Mouse (Mus musculus) cerebellum, adult 9-10 months (tissue): ENCODE data around the gene Dqx1.
A peak's percentile ranks its signal among the peaks of the same experiment; 100 is the strongest.

Source experiments
- DNase-seq: peaks from one replicate; pipeline ENCODE4 v3.0.0; 2022

The Dqx1 gene

DNA sequence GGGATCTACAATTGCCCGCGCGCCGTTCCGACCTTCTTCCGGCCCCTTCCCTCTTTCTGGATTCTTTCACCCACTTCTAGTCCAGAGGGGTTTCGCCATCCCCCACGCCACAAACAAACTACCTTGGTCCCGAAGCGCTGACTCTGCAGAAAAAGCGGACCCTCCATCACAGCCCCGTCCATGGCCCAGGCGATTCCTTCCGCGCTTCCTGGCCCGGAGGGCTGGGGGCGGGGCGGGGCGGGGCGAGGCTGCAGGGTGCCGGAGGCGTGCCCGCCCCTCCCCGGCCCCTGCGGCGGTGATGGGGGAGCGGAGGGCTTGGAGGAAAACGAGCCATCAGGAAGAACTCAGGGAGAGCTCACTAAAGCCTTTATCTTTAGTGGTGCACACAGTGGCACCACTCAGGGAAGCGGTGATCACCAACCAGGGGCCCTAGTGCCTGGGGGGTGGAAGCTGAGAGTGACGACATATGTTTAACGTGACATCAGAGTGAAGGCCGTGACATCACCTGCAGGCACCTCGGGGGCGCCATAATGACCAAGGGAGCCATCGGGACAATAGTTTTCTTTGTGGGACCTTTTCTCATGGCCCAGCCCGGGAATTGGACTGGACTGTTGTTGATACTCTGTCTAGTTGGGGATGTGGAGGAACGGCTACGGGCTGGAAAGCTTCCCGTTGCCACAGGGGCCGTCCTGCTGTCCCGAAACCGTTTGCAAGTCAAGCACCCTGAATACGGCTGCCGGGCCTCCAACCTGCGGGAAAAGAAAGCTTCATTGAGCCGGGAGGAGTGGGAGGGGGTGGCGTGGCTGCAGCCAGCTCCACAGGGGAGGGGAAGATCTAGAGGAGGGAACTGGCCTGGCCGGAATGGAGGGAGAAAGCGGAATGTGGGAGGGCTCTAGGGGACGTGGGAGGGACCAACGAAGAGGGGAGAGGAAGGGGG lies 24.1 kb upstream of the Dqx1 start, which contains the start of the genes Dok1 and Loxl3:
Dok1 (minus strand) TSS at position 223 of the 937 bp plus-strand sequence.
Loxl3 (plus strand) TSS at position 925 of the 937 bp plus-strand sequence.
- no peak for DNase-seq

GRCm38 (mm10) chr6:83034463-83035055 lies 23.1 kb upstream of the Dqx1 start:
- no peak for DNase-seq

- DNase-seq = no peak
These were observed 20.5 kb upstream of the Dqx1 start for GRCm38 (mm10) chr6:83037188-83037587.

- DNase-seq = peak; percentile 87
These were observed 19.1 kb upstream of the Dqx1 start for GRCm38 (mm10) chr6:83038496-83039012.

- DNase-seq = no peak
These were observed 17.0 kb upstream of the Dqx1 start for GRCm38 (mm10) chr6:83040601-83041000.

- no peak for DNase-seq
These were observed 14.1 kb upstream of the Dqx1 start for GRCm38 (mm10) chr6:83043561-83043960.

- DNase-seq = no peak
These were observed 13.7 kb upstream of the Dqx1 start for GRCm38 (mm10) chr6:83043993-83044392.

GRCm38 (mm10) chr6:83044742-83045141 lies 12.9 kb upstream of the Dqx1 start:
- no peak for DNase-seq

- no peak for DNase-seq
These were observed 8.3 kb upstream of the Dqx1 start for GRCm38 (mm10) chr6:83049367-83049766.

DNA sequence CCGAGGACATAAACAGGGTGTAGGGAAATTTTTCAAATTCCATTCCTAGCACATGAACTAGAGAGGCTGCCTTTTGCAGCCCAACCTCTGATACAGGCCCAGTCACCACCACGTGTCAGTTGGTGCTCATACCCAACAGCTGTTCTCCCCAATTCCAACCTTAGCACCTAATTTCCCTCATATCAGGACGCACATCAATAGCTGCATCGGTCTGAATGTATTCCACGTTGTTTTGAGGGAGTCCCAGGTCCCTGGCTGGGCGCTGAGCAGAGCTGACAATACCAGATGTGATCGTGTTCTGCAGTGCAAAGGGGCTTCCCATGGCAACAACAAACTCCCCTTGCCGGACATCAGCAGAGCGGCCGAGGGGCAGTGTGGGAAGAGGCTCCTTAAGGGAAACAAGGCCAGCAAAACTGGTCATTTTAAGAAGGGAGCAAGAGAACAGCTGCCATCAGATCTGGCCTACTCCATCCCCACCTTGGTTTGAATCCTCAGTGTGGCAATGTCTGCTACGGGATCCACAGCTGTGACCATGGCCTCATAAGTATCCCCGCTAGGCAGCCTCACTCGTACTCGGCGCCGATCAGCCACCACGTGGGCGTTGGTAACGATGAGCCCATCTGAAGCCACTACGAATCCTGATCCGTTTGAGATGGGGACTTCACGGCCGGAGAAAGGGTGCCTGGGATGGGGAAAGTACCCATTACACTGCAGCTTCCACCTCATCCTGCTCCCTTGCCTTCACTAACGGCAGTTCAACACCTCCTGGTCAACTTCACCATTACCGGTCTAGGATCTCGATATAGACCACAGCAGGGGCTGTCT lies 4.3 kb upstream of the Dqx1 start:
- peak; percentile 29 for DNase-seq

- DNase-seq = peak; percentile 96
These were observed 3.4 kb upstream of the Dqx1 start, which contains the start of gene Aup1 for GRCm38 (mm10) chr6:83054074-83054851. TSS of gene Aup1 (plus strand) at chr6:83054521.

GRCm38 (mm10) chr6:83054871-83055431 lies 2.7 kb upstream of the Dqx1 start, which contains the start of gene Htra2:
TSS of gene Htra2 (minus strand) at chr6:83055273.
- DNase-seq = peak; percentile 64

GRCm38 (mm10) chr6:83058725-83059124 lies 1.1 kb downstream of the Dqx1 start:
- no peak for DNase-seq

GRCm38 (mm10) chr6:83065995-83066394 lies 8.4 kb downstream of the Dqx1 start:
- no peak for DNase-seq

DNA sequence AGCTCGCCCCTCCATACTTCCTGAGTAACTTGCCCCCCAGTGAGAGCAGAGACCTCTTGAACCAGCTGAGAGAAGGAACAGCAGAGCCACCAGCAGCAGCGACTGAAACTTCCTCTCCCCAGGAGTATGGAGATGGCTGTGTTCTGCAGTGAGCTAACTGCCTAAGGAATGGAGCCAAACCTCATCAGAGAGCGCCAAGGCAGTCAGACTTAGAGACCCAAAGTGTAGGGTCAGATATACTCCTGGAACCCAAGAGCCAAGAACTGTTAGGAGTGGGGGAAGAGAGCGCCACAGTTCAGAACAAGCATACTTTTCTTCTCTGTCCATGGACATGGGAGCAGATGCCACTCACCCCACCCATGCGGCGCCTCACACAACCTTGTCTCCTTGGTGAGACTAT lies 8.8 kb downstream of the Dqx1 start:
- DNase-seq = no peak

- no peak for DNase-seq
These were observed 10.6 kb downstream of the Dqx1 start for GRCm38 (mm10) chr6:83068221-83068620.

DNA sequence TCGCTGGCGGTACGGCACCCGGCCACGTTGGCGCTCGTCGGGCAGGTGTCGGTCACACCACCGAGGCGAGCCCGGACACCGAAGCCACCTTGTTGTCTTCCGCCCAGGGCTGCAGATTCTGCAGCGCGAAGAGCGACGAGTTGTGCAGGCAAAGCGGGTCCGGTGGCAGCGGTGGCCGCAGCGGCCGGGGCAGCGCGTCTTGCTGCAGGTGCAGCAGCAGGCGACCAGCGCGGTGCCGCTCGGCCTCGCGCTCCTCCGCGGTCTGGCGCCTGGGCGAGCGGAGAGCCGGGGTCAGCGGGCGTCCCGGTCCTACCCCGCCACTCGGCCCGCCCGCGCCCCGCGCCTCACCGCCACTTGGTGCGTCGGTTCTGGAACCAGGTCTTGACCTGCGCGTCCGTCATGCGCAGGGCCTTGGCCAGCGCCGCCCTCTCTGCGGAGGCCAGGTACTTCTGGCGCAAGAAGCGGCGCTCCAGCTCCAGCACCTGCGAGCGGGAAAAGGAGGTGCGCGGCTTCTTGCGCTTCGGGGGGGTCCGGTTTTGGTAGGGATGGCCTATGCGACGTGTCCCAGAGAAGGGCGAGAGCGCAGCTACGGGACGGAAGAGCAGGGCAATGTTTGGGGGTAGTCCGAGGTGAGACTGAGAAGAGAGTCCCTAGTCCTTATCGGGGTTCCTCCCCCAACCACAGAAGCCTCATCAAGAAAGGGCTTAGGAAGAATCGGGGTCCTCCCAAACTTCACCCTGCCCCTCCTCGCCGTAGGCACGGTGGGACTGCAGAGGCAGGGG lies 11.3 kb downstream of the Dqx1 start:
- DNase-seq = no peak

GRCm38 (mm10) chr6:83069488-83070246 lies 12.0 kb downstream of the Dqx1 start:
- no peak for DNase-seq

GRCm38 (mm10) chr6:83070247-83070310 lies 12.4 kb downstream of the Dqx1 start, which contains the start of gene Tlx2:
TSS of gene Tlx2 (minus strand) at chr6:83070293.
- no peak for DNase-seq
